Mouse (Mus musculus) heart, postnatal 14 days (tissue): Measurements from ENCODE around the gene Sox5. TPM values are rescaled to one million over a fixed set of nuclear protein-coding genes. Genes with fewer than 3 reads are reported as not detected.

Experiments used
- DNase-seq, 2 experiments: peaks; one replicate each; pipeline ENCODE4 v3.0.0; 2021 to 2022
- intact Hi-C: fragments of 180-260 bp; cut with DNase I; formaldehyde crosslinking; loops from one replicate; pipeline ENCODE4 v1.15.1; 2025
- total RNA-seq, 2 experiments: library from RNA; stranded (reverse); gene quantifications; 2 replicates each; pipeline ENCODE4 v1.2.3; 2021

Sox5 gene
- total RNA-seq, 2 experiments from 2014 or later, result 3.9 to 4.7 TPM

DNA sequence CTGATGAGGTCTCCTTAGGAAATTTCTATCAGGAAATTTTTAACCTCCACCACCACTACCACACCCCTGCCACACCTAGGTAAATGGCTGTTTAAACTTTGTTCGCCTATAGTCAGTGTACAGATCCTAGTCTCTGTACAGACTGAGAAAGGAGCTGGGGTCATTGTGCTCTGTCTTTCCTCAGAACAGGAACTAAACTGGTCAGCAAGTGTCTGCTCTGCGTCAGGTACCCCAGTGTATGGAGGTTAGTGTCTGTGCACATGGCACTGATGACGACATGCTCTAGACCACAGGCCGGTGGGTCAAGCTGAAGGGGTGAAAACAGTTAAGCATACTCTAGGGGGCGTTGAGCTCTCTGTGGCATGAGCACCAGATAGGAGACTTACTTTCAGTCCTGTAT, 605.1 kb downstream of the Sox5 start:
- no peak for DNase-seq
- intact Hi-C loops, result no loop called here

DNA sequence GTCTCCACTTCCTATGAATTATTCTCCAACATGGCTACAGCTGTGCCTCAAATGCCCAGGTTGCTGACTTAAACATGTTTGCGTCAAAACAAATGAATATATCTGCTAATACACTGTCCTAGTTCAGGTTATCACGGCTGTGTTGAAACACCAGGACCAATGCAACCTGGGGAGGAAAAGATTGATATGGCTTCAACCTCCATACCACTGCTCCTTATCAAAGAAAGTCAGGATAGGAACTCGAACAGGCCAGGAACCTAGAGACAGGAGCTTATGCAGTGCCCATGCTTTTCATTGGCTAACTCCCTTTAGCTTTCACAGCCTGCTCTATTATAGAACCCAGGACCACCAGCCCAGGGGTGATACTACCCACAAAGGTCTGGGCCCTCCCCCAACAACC, 606.2 kb downstream of the Sox5 start:
- intact Hi-C loops, result no loop called here
- DNase-seq, result no peak

GRCm38 (mm10) chr6:144170541-144170940, 611.2 kb downstream of the Sox5 start:
- intact Hi-C loops, result no loop called here
- DNase-seq, result no peak

DNA sequence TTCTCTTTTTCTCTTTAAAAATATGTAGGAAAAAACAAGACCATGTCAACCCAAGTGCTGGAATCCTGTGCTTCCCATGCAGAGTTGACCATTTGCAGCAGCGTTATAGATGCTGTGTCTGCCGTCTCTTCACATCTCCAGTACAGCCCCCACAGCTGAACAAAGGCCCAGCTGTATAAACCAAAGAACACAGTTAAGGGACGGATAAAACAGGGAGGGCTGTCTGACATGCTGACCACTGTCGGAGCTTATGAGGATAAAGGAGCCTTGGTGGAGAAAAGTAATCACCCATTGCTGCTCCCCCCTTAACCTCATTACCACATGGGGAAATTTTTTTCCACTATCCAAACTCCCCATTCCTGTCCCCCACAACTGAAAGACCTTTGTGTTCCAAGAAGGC, 612.0 kb downstream of the Sox5 start:
- intact Hi-C loops, result no loop called here
- no peak for DNase-seq

- intact Hi-C loops, result no loop called here
- no peak for DNase-seq
Measured at GRCm38 (mm10) chr6:144168696-144169476, 612.9 kb downstream of the Sox5 start.

- no peak for DNase-seq
- intact Hi-C loops, result no loop called here
Measured at GRCm38 (mm10) chr6:144167058-144167457, 614.7 kb downstream of the Sox5 start.

DNA sequence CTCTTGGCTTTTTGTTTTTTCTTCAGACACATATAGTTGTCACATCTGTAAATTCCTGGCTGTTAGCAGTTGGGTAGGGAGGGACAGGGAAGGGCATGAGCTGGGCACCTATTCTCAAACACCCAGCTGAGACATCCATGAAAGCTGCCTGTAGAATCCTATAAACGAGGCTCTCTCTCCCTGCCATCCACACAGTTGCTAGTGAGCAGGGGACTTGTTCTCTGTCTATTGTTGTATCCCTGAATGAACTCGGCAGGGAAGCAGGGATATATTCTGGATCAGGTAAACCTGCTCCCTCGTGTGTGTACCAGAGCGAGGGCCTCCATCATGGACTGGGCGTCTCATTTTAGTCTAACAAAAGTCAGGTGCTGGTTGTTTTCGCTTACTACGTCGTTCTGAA, 615.1 kb downstream of the Sox5 start:
- no peak for DNase-seq
- intact Hi-C loops, result no loop called here

DNA sequence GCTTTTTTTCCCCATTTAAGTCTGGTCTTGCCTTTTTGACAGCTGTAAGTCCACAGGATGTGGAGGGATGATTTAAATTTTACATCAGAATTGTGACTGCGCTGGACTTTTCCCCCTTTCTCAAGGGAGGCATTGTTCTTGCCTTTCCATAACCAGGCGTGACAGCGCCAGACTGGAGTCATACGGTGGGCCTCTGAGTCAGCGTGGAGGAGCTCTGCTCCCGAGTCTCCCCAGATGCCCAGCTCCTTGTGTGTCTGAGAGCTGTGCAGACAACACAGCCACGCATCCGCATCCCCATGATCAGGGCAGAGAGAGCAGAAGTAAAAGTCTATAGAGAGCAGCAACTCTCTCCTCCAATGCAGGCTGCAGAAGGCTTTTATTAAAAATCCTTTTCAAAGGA, 615.7 kb downstream of the Sox5 start:
- intact Hi-C loops, result no loop called here
- peak; percentile 13 to 37 for DNase-seq

GRCm38 (mm10) chr6:144163501-144163900, 618.3 kb downstream of the Sox5 start:
- no peak for DNase-seq
- intact Hi-C loops, result no loop called here

GRCm38 (mm10) chr6:144158637-144159036, 623.1 kb downstream of the Sox5 start:
- intact Hi-C loops, result no loop called here
- no peak for DNase-seq

DNA sequence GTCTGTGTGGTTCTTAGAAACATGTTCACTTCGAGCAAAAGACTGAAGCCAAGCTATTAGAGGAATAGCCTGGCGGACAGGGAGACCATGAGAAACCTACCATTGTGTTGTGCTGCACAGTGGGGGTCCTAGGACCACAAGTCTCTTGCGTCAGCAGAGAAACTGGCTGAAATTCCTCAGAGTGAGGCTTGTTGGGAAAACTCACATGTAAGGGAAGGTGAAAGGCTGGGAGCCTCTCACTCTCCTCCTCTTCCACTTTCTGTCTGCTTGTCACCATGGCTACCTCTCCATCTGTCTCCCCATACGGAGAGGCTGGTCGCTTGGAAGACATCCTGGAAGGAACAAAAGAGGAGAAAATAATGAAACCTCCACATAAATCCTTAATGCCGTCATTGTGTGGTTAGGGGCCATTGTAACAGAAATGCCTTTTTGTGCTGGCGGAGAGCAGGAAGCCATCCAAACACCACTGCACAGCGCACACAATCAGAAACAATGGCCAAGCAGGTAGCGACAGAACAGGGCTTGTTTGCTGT, 626.8 kb downstream of the Sox5 start:
- intact Hi-C loops, result no loop called here
- DNase-seq, result no peak

GRCm38 (mm10) chr6:144151957-144152356, 629.8 kb downstream of the Sox5 start:
- intact Hi-C loops, result no loop called here
- DNase-seq, result no peak

- no peak for DNase-seq
- intact Hi-C loops, result no loop called here
Measured at GRCm38 (mm10) chr6:144151075-144151474, 630.7 kb downstream of the Sox5 start.

GRCm38 (mm10) chr6:144137397-144137796, 644.4 kb downstream of the Sox5 start:
- intact Hi-C loops, result no loop called here
- DNase-seq, result no peak

DNA sequence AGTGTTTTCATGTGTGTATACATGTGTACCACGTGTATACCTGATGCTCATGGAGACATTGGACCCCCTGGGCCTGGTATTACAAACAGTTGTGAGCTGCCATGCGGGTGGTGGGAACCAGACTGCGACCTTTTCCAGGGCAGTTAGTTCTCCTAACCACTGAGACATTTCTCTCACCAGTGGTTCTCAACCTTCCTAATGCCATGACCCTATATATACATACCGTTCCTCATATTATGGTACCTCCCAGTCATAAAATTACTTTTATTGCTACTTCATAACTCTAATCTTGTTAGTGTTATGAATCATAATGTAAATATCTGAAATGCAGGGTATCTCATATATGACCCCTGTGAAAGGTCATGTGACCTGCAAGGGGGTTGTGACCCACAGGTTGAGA, 644.9 kb downstream of the Sox5 start:
- no peak for DNase-seq
- intact Hi-C loops, result no loop called here

DNA sequence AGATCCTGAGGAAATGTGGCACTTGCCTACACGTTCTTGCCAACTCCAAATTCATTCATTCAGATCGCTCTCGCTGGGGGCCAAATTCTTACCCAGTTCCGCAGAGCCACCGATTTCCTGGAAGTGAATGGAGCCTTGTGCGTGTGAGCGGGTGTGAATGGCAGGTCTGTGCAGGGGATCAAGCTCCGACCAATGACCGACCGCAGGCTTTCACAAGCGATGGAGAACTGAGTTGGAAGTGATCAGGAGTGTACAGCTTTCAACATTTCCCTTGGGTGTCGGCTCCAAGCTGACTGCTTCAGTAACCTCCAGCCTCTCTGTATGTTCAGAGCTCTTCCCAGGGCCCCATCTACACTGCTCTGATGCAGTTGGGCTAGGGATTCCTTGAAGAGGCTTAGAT, 651.9 kb downstream of the Sox5 start:
- intact Hi-C loops, result no loop called here
- DNase-seq, result no peak

- DNase-seq, result no peak
- intact Hi-C loops, result no loop called here
Measured at GRCm38 (mm10) chr6:144119961-144120360, 661.8 kb downstream of the Sox5 start.

DNA sequence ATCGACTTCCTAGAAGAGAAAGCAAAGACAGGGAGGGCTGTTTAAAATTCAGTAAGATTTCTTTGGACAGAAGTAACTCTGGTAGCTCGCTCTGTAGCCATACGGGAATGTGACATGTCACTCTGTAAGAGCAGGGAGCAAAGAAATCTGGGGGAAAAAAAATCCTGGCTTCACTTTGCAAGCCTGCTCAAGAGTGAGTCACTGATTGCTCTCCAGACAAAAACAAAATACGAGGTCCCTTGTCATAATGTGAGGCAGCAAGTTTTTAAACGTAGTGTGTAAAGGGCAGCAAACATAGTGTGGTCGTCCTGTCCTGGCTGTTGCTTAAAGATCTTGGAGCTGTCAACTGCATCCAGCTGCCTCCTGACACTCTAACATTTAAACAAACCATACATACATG, 665.1 kb downstream of the Sox5 start:
- no peak for DNase-seq
- intact Hi-C loops, result no loop called here

DNA sequence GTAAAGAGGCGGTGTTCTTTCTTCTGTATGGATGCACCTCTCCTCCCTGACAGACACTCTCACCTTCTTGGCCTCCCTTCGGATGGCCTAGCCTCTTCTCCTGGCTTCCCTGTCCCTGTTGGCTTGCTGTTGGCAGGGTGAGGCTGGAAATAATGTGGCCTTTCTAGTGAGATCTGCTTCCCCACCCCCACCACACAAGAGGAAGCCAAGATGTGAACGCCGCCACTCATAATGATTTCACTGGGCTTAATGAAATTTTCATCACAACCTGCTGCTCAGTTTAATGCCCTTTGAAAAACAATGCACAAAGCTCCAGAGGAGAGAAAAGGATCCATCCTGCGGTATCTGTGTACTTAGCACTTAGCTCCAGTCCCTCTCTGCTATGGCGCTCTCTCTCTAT, 670.2 kb downstream of the Sox5 start:
- no peak for DNase-seq
- intact Hi-C loops, result no loop called here

DNA sequence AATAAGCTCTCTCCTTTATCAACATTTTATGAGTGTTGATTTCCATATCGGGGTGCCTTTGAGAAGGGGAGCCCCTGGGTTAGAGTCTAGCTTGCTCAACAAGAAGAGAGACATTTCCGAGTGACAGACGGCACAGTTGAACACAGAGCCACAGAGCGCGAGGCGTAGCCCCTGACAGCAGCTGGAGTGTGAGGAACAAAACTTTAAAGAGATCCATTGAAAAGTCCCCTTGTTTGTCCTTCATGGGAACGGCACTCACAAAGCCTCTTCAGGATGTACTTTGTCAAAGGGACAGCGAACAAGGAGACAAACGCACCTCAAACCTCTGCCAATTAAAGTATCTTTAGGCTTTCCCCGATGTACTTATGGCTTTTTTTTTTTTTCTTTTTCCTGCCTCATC, 674.9 kb downstream of the Sox5 start:
- DNase-seq, result no peak
- intact Hi-C loops, result no loop called here

- intact Hi-C loops, result no loop called here
Measured at GRCm38 (mm10) chr6:144105645-144106044, 676.1 kb downstream of the Sox5 start.

DNA sequence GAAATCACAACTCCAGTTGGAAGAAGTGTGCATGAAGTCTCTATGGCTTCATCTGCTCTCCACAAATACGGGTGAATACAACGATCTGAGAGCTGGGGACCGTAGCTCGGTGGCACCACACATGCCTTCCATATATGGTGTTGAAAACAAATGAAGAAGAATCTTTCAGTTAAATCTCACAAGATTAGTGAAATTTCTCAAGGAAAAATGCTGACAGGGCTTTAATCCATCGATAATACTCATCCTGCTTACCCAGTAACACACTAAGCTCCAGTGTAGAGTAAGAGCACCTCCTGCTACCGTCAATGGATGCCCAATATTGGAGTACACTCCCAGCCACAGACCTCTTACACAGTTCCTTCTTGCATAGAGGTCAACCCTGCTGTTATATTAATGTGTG, 678.2 kb downstream of the Sox5 start:
- DNase-seq, result no peak
- intact Hi-C loops, result no loop called here

More at GRCm38 (mm10) chr6:144105645-144106044, 676.1 kb downstream of the Sox5 start:
- no peak for DNase-seq

- intact Hi-C loops, result no loop called here
Measured at GRCm38 (mm10) chr6:144100852-144101251, 680.9 kb downstream of the Sox5 start.

More at GRCm38 (mm10) chr6:144100852-144101251, 680.9 kb downstream of the Sox5 start:
- DNase-seq, result no peak
